Mouse (Mus musculus) heart, adult 18-20 months (tissue): ENCODE data around the gene B4galt7. TPM values are rescaled to one million over a fixed set of nuclear protein-coding genes. Genes with fewer than 3 reads are reported as not detected.
"Not testable (repeated sequence)": the region's sequence is repeated elsewhere in the genome, so short reads cannot be mapped to it uniquely, and the experiment has no call there.

Experiments used
- DNase-seq, 2 experiments: peaks; one replicate each; pipeline ENCODE4 v3.0.0; 2021 to 2022; ENCODE audit warnings: mixed read lengths in 1 of 2
- total RNA-seq, 2 experiments: library from RNA; stranded (reverse); gene quantifications; 2 replicates each; pipeline ENCODE4 v1.2.3; 2021

B4galt7 gene
- total RNA-seq, 2 experiments from 2014 or later, result 8.3 to 9.4 TPM

DNA sequence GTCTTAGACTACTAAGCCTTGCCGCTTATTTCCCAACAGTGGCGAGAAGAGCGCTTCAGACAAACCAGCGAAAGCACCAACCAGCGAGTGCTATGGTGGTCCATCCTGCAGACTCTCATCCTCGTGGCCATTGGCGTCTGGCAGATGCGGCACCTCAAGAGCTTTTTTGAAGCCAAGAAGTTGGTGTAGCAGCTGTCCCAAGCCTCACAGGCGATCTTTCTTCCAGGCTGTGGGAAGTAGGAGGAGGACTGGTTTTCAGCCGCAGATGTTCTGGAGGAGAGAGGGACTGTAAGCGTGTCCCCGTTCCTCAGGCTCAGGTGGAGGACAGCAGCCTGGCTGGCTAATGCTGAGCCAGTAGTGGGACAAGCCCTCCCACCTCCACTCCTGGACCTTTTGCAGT lies 2.9 kb upstream of the B4galt7 start:
- DNase-seq, result no peak

DNA sequence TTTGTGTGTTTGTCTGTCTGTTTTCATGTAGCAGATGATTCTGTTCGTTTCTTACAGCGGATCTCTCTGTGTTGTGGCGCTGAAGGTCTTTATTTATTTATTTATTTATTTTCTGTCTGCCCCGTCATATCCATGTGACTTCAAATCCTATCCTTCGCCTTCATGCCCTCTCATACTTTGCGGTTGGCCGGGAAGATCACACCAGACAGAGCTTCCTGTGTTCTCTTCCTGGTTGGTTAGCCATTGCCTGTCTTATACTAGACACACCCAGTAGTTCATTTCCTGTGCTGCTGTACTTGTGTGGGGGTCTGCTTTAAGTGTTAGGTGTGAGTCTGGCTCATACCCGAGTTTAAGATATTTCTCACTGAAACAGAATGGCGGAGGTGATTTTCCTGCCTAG lies 961 bp downstream of the B4galt7 start:
- peak in 1 of 2 experiments; percentile 24 for DNase-seq

DNA sequence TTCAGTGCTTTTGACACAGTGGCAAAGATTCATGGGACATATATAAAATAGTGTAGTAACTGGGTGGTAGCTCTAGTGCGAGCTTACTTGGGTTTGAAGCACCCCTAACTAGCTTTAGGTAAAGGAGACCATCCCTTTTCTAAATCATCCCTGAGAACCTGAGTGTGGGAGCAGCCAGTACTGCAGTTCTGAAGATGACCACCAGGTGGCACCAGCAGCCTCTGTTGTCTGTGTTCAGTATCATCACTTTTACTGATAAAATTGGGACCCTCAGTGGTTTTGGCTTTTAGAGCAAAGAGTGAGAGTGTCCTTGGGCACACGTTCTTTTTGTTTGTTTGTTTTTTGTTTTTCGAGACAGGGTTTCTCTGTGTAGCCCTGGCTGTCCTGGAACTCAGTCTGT lies 1.9 kb downstream of the B4galt7 start:
- peak; percentile 70 to 93 for DNase-seq

DNA sequence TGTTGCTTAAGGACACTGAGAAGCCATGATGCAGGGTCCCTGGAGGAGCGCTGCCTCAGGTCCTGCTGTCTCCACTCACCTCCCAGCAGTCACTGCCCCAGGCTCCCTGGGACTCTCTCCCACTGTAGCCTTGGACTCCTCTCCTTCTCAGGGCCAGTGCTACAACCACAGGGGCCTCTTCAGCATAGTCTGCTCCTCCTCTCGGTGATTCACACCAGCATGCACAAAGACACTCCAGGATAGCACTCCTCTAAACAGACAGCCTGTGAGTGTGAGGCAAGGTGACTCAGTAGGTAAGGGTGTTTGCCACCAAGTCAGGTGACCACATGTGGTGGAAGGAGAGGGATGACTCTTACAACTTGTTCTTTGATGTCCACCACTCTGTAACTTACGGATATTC lies 4.9 kb downstream of the B4galt7 start:
- no peak for DNase-seq

DNA sequence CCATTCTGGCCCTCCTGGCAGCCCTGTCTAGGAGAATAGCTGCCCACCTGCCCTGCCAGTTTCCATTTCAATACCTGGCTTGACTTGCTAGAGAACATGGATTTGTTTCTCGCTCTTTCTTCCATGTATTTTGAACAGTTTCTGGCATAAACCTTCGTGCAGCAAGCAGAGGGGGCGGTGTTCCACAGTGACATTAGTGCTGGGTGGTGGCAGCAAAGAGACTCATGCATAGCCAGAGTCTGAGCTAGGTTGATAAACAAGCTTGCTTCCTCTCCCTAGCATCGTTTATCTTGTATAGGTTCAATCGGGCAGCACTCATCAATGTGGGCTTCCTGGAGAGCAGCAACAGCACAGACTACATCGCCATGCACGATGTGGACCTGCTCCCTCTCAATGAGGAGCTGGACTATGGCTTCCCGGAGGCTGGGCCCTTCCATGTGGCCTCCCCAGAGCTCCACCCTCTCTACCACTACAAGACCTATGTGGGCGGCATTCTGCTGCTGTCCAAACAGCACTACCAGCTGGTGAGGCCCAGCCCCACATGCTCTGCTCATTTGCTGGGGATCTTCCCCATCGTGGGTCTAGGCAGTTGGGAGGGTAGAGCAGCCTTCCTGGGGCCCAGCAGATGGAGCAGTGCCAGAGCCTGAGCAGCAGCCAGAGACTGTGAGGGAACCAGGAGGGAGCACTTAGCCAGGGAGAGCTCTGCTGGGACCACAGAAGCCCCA lies 7.4 kb downstream of the B4galt7 start:
- DNase-seq, result no peak

DNA sequence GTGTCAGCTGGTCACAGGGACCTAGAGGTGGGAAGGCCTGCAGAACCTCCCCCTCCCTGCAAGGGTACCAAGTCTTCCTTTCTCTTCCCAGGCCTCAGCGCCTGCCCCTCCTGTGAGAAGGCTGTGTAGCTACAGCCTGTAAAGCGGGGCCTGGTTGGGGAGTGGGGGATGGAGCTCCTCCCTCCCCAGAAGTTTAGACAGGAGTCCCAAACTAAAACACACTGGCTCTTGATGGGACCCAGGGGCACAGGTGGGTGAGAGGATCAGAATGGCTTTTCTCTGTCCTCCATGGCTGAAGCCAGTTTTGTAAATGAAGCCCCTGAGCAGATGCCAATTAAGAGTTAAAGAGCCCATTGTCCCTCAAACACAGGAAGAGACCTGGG lies 7.9 kb downstream of the B4galt7 start:
- no peak for DNase-seq

DNA sequence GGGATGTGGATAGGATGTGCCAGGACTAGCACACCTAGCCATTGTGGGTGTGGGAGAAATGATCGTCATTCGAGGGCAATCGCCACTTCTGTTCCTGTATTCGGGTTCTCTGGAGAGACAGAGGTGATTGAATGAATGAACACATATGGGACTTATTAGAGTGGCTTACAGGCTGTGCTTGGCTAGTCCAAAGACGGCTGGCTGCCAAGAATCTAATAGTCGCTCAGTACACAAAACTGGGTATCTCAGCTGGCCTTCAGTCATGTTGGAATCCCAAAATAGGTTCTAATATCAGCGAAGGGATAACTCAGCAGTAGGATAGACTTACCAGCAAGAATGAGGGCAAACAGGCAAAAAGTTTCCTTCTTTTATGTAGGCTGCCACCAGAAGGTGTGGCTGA lies 12.3 kb downstream of the B4galt7 start:
- peak in 1 of 2 experiments; percentile 51 for DNase-seq

DNA sequence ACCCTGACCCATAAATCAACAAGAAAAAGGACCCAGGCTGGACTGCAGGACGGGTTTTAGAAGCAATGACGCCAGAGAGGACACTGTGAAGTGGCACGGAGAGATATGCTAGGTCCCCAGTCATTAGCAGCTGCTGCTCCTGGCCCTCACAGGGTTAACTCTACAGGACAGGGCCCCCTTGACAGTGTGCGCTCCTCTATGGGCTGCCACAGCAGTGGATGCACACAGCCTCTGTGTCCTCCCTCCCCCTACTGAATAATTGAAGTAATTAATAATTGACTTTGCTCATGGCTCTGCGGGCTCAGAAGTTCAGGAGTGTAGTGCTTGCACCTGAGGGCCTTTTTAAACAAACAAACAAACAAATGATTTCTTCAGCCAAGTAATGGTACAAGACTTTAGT lies 13.8 kb downstream of the B4galt7 start:
- no peak for DNase-seq

DNA sequence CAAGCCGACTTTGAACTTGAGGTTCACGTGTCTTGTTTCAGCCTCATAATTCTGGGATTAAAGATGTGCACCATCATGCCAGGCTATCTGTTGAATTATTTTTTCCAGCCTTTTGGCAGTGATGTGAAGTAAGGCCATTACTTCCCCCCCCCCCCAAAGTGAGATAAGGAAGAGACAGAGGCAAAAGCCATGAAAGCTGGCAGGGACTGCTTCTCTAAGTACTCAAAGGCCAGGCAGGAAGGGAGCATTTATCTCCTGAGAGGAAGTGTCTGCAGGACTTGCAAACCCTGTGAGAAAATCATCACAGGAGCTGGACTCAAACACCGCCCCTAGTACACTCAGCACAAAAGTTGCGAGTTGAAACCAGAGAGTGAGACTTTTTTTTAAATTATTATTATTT lies 19.6 kb downstream of the B4galt7 start:
- DNase-seq, result no peak

DNA sequence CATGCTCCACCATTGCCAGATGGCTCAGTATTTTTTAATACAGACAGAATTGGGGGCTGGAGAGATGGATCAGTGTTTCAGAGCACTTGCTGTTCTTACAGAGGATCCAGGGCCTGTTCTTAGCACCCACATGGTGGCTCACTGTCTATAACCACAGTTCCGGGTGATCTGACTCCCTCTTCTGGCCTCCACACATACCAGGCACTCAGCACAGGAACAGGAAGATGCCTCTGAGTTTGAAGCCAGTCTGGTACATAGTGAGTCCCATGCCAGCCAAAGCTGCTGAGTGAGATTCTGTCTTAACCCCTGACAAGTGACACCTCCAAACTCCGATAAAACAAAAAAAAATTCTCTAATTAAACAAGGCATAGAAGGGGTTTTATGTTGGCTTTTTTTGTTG lies 20.6 kb downstream of the B4galt7 start:
- DNase-seq, result no peak

DNA sequence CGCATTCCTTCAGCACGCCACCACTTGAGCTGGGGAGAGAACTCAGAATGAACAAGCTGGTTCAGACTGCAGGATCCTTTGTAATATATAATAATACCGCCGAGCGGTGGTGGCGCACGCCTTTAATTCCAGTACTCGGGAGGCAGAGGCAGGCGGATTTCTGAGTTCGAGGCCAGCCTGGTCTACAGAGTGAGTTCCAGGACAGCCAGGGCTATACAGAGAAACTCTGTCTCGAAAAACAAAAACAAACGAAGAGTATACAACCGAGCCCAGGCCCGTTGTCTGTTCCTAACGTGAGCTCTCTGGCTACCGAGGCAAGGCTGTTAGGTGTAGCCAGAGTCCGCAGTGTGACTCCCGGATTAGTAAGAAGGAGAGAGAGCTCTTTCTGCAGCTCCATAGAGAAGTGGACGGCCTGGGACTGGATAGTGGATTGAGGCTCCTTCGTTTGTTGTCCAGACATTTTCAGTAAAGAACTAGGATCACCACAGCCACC lies 22.5 kb downstream of the B4galt7 start:
- not testable (repeated sequence) for DNase-seq

DNA sequence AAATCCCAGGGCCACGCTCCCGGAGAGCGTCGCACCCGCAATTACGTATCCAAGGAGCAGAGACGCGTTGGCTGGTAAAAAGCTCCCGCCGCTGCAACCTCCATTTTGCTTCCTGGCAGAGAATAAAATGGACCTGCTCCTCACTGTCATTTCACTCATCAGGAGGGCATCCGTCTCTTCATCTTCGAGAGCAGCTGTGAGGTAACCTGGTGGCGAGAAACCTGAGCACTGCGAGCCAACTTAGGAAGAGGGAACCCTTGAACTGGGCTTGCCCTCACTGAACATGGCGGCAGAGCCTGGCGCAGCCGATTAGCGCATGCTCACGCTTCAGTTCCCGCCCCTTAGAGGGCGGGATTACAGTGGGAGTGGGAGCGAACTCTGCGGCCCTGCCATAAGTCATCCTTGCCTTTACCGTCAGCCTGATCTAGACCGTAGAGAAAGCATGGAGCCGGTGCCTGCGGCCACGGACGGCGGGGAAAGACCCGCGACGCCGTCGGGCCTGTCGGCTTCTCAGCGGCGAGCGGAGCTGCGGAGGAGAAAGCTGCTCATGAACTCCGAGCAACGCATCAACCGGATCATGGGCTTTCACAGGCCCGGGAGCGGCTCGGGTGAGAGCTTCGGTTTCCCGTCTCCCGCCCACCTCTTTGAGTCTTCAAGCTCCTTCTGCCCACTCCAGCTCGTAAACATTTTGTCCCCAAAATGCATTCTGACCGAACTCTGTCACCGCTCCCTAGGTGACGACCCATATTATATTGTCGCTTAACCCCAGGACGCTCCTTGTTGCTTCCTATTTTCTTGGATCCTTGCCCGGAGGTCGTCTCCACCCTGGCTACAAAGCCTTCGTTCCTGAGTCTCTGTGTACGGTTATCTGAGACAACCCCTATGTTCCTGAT lies 23.2 kb downstream of the B4galt7 start, which contains the start of gene Caml:
Caml (plus strand) TSS at position 357 of the 893 bp plus-strand sequence.
- DNase-seq, result peak; percentile 93 to 95

DNA sequence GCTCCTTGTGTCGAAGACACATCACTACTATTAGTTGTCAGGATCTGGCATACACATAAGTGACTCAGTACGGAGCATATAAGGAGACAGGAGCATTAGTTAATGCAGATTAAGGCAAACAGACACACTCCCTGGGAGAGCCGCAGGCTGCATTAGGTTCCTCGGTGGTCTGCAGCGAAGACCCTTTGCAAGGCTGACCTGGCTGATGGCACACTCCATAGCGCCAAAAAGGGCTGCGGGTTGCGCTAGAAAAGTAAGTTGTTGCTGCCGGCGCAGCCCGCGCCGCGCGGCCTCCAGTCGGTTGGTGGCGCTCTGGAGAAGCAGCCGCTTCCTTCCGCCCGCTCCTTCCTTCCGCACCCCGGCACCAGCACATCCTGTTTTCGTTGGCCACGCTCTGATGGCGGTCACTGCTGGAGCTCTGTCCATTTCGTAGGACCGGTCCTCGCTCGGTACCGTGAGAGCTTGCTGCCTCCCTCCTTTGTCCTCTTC lies 35.0 kb downstream of the B4galt7 start, which contains the start of gene Ddx46:
Ddx46 (plus strand) TSS at position 389 of the 489 bp plus-strand sequence.
- peak; percentile 90 to 91 for DNase-seq

DNA sequence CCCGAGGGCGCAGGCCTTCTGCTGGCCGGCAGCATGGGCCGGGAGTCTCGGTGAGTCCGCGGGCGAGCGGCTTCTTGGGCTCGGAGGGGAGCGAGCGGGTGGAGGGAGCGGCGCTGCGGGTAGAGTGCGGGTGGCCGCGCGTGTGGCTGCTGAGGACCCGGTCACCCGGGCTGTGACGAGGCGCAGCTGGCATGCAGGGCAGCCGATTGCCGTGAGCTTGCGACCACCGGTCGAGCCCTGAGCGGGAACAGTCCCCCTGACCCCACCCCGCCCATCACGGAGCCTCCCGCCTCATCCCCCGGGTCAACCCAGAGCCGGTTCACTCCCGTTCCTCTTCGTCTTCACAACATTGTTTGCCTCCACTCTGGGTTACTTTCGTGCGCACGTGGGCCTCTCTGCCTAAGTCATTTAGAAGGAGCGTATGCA lies 35.5 kb downstream of the B4galt7 start:
- peak in 1 of 2 experiments; percentile 16 for DNase-seq

DNA sequence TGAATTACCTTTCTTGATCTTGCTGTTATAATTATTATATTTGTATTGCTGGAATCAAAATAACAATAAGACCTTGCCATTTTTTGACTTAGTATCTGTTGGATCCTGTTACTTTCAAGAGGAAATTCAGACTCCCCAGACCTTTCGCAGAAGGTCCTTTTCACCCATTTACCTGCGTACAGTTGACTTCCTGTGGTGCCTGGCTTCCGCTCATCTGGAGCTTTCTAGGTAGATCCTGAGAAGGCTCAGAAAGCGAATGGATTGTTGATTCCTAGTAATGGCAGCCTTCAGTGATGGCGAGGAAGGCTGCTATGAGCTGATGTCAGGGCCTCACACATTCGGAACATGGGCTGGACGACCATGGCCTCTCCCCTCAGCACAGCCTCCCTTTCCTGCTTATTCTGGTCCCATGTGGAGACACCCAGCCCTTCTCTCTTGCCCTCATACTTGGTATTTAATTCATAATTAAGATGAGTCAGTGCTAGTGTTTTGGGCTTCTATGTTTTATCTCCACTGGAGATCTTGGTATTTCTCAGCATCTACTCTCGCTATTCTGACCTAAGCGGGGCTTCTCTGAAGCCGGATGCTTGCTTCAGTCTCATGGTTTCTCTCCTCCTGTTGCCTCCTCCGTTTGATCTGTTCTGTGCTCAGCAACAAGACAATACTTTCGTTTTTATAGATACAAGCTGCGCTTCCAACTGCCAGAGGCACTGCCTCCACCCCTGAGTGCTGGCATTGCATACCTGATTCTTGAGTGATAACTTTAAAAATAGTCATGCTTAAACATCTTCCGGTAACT lies 36.7 kb downstream of the B4galt7 start:
- DNase-seq, result no peak

DNA sequence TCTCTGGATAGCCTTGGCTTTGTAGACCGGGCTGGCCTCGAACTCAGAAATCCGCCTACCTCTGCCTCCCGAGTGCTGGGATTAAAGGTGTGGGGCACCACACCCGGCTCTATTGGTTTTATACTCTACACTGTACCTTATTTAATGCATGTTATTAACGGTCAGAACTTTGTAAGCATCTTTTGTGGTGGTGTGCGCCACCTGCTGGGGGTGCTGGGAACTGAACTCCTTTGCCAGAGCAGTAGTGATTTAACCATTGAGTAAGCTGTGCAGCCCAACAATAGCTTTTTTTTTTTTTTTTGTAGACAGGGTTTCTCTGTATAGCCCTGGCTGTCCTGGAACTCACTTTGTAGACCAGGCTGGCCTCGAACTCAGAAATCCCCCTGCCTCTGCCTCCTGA lies 40.8 kb downstream of the B4galt7 start:
- peak; percentile 59 to 91 for DNase-seq

DNA sequence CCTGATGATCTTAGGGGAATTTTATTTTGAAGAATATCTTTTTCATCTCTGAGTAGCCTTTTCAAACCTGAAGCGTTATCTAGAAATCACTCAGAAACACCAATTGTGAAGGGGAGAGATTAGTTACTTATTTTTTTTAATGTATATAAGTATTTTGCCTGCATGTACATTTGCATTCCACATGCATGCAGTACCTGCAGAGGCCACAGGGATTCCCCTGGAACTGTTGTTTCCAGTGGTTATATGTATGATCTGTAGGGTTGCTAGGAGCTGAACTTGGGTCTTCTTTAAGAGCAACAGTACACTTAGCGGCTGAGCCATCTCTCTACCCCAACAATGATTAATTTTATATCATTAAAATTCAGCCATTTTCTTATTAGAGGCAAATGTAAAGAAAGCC lies 44.8 kb downstream of the B4galt7 start:
- no peak for DNase-seq

DNA sequence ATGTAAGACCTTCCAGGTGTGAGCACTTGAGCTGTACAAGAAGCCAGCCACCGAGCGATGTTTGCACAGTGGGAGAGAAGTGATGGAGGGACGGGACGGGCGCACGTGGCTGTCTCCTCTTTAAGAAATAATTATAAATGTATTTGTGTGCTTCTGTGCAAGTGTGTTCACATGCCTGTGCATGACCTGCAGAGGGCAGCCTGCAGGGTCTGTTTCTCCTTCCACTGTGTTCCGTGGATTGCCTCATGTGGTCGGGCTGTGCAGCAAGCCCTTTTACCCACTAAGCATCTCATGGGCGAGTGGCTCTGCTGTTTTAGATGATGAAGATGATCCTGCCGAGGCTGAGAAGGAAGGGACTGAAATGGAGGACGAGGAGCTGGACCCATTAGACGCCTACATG lies 50.4 kb downstream of the B4galt7 start:
- DNase-seq, result no peak

DNA sequence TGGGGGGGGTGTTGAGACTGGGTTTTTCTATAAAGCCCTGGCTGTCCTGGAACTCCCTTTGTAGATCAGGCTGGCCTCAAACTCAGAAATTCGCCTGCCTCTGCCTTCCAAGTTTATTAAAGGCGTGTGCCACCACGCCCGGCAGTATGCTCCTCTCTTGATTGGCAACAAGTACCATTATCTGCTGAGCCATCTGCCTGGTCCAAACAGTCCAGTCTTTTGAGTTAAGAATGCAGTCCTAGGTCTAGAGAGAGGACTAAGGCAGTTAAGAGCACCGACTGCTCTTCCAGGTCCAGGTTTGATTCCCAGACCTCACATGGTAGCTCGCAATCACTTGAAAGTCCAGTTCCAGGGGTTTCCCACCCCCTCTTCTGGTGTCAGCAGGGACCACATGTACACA lies 51.3 kb downstream of the B4galt7 start:
- DNase-seq, result no peak
